Mouse (Mus musculus) spleen, adult 12 weeks (tissue): ENCODE measurements around the gene Tspan9.

Source experiments
- DNase-seq: peaks from one replicate; pipeline ENCODE4 v3.0.0; 2022; ENCODE audit warnings: low spot score

The Tspan9 gene

DNA sequence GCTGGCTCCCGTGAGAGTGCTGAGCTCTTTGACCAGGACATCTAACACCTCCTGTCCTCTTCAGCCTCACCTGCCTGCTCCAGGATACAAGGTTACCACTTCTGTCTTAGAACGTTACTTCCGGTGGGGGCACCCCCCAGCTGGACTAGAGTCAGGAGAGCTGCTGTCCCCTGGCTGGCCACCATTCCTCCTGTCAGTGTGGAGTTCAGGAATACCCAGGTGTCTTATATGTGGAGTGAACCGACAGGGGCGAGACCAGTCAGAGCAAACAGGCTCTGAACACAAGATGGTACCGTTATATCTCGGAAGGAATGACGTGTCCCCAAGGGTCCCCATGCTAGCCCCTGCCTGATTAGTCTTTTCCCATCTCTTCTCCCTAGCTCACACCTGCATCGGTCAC lies 106.8 kb downstream of the Tspan9 start:
- DNase-seq, result no peak

DNA sequence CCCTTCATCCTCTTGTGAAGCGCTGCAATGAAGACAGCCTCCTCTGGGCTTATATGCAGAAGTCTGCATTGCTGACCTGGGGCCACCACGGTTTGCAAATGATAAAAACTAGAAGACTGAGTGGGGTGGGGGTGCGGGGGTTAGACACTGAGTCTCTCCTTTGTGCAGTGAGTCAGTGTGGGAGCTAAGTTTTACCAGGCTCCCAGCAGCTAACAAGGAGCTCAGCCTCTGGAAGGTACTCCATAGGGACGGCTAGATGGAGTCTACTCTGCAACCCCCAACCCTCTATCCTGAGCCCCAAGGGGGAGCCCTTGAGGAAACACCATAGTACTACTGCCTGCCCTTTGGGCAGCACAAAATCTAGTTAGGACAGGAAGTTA lies 107.5 kb downstream of the Tspan9 start:
- DNase-seq, result no peak

DNA sequence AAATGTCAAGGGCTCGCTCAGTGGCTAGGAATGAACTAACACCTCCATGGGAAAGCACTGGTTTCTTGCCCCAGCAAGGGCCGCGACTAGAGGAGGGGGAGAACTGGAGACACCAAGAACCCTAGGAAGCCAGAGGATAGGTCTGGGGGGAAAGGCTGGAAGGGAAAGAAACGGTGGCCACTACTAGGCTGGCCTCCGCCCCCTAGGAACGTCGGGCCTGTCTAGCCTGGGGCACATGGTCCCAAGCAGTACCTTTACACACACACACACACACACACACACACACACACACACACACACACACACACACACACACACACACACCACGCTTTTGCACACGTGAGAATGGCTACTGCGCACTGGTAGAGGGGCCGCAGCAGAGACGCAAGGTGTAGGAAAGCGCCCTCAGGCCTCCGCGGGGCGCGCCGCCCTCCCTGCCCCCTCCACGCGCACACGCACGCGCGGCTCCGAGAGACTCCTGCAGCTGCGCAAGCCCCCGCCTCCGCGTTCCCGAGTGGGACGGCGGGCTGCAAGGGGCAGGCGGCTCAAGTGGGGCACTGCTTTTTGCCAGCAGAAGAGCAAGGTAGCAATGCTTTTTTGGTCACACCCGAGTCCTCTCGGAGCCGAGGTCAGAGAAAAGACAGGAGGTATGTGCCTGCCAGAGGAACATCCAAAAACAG lies 108.0 kb downstream of the Tspan9 start:
- no peak for DNase-seq

DNA sequence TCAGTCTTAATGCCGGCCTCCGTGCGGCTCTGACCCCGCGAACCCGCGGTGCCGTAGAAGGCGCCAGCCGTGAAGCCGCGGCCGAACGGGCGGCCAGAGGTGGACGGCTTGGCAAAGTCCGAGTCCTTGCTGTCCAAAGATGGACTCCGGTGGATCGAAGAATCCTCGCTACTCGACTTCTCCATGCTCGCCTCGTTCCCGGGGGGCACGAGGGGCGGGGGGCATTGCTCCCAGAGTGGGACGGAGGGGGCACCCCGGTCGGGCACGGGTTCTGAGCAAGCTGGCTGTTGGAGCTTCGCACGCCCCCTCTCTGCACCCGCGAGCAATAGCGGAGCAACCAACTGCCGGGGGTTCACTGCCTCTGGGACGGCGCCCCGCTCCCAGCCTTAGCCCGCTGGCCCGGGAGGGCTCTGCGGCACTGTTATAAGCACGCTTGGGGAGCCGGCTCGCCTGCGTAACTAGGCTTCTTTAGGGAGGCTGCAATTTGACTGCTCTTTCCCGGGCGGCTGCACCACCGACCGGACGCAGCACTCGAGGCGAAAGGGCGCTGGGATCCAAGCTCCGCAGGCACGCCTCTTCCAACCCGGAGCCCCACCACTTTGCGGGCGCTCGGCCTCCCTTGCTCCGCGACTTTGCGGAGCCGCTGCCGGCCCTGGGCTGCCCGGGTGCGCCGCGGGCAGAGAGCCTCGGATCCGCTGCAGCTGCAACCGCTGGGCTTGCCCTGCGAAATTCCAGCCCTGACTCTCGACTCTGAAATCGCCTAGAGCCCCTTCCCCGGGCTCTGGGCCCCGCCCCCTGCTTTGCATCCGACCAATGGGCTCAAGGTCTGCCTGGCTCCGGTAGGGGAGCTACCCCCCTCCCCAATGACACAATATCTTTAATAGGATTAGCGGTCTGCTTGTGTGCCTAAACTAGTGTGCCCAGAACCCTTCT lies 108.8 kb downstream of the Tspan9 start:
- DNase-seq, result no peak

DNA sequence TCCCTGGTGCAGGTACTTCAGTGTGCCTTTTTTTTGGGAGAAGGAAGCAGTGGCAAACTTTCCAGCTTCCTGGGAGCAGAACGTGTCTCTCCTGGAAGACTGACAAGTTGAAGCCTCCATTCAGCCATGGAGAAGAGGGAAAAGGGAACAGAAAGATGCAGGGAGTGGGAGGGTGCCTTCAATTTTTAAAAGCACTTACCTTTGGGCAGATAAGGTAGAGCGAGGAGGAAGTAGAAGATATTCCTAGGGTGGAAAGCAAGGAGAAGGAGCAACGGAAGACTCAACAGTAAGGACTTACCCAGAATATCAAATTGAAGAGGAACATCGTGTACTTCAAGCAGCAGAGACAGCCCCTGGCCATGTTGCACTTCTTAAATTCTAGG lies 109.5 kb downstream of the Tspan9 start:
- DNase-seq, result no peak

DNA sequence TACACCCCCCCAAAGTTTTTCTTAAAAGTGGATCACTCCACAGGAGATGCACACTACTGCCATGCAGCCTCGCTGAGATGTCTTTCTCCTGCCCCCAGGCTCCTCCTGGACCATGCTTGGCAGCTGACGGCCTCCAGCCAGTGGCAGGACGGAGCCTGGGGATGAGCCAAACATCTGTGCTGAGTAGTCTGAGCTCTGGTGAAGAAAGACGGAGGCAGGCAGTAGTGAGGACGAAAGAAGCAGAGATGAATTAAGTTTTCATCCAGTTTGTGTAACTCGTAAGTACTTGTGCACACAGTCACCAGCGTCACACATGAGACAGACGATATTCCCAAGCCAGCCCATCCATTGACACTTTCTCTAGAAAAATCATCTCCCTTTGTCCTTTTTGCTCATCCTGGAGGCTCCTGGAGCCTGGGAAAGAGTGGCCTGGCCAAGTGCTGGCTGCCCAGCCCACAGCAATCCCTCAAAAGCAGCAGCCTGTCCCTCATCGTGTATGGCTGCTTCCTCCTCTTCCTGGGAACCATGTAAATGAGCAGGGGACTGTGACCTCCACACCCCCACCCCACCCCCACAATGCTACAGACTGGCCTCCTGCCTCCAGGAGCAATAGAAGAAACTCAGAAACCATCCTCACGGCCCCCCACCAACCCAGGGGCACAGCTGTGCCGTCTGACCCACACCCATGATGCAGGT lies 110.1 kb downstream of the Tspan9 start:
- DNase-seq, result no peak

DNA sequence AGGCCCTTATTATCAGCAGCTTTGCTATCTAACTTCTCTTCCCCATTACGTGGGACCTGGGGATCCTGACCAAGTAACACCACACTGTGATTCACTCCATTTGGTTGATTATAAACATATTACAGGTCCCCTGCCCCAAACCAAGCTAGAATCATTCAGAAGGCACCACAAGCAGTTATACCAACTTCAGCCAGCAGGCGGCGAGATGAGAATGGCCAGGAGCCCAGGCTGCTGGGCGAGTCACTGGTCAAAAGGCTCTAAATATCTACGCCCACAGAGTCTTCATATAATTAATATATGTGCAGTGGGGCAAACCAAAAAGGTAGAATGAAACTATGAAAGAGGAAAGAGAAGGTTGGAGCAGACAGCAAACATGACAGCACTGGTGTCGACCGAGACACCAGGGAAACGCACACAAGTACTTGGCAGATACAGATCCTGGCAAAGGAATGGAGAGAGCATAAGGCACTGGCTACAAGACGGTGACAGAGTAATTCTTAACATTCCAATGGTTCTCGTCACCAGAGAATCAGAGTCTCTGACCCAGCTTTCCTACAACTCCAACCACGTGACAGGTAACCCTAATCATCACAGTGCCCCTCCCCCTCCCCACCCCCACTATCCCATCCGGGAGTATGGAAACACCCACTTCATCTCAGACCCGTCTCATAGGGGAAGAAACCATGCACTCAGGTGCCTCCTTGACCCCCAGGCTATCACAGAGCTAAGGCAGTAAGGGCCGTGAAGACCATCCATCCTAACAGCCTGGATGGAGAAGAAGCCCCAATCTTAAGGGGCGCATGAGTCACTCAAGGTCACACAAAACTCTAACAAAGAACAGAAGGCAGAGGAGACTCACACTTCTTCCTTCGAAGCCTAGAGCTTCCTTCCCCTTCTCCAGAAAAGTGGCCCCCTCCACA lies 110.9 kb downstream of the Tspan9 start:
- peak; percentile 29 for DNase-seq

DNA sequence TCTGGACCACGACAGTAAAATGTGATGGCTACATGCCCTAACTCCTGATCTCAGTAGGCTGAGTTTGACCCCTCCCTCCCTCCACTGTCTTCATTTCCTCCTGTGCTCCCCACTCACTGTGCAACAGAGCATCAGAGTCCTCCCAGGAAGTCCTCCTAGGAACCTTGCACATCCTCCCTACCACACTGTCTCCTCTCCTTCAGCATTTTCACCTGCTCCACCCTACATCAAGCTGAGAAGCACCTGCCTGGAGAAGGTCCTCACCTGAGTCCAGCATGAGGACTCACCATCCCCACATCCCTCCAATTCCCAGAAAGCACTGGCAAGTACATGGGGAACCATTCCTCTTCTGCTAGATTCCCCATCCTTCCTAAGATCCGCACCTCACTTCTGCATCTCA lies 111.8 kb downstream of the Tspan9 start:
- DNase-seq, result no peak

DNA sequence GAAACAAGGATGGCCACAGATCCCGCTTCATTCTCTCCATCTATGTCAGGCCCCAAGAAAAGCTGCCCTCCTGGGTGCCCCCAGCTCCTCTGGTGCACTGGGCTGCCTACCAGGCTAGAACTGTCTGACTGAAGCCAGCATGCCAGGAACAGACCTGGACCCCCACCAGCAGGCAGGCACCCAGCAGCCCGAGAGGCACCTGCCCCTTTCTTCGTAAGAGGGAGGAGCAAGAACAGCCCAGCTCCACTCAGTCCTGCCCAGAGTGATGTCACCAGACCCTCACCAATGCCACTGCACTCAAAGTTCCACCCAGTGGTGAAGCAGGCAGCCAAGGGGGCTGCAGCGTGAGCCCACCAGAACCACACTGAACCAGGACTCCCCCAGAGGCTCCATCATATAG lies 112.3 kb downstream of the Tspan9 start:
- DNase-seq, result no peak

DNA sequence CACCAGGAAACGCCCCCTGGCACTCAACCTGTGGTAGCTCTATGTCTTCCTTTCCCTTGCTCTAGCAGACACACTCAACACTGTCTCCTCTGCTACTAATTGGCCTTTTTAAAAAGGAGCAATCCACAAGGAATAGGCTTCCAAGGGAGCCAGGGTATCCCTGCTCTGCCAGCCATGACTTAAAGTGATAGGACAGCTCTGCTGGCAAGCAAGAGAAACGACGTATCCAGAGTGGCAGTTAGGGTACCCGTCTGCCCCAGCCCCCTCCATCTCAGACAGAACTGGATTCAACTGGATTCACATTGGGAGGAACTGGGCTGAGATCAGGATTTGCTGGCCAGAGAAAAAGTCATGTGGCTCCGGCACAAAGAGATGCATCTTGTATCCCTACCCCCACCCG lies 112.9 kb downstream of the Tspan9 start:
- no peak for DNase-seq

DNA sequence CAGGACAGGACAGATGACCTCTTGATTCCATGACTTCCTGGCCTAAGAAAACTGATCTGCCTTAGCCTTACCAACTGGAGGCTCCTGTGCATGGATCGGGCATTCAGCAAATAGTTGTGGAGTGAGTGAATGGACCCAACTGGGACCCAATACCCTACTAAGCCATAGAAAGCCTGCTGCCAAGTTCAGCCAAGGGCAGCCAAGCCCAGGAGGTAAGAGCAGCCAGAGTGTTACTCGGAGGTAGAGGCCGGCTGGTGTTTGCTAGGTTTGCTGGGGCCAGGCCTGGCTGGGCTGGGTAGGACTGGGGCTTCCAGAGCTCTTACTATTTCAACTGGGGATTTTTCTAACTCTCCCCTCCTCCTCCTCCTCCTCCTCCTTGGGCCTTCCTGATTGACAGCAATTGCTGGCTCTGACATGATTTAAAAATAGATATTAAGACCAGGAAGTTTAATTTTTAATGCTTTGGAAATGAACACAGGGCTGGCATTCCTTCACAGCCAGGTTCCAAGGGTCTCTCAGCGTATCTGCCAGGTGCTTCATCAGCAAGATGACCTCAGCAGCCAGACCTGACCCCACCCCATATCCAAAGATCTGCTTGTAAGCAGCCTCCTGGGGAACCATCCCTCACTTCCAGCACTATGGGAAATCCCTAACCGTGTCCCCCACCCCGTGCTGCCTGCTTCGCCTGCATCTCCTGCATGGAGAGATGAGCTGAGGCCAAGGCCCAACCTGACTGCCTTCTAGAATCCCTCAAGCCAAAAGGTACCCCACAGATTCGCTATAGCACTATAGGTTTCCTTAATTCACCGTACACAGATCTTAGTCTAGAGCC lies 113.7 kb downstream of the Tspan9 start:
- no peak for DNase-seq

DNA sequence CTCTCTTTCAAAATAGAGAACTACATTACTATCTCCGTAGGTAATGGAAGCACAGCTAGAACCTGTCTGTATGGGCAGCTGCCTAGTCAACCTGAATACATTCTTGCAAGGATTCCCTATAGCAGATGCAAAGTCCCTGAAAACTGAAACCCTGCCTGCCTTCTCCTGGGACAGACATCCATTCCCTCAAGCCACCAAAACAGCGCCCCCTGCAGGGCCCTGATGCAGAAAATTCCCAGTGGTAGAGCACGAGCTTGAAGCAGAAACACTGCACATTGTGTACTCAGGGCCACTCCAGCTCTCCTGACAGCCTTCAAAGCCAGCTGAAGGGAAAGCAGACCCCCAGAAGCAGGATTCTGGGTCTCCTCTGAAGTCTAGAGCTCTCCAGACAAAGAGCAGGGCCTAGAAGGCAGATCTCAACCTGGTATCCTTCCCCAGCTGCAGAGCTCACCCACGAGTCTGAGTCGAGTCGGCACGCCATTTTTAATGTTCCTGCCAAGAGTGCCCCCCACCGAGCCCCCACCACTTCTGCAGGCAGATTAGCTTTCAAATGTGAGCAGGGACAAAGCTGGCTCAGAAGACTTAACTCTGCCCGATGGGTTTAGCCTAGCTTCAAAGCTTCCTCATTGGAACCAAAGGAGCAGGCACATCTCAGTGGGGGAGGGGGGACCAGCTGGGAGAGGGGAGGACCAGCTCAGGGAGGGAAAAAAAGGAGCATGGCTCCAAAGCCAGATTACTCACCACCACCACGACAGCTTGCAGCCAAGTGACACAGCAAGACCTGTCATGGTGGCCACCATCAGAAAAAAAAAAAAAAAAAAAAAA lies 115.1 kb downstream of the Tspan9 start:
- no peak for DNase-seq

DNA sequence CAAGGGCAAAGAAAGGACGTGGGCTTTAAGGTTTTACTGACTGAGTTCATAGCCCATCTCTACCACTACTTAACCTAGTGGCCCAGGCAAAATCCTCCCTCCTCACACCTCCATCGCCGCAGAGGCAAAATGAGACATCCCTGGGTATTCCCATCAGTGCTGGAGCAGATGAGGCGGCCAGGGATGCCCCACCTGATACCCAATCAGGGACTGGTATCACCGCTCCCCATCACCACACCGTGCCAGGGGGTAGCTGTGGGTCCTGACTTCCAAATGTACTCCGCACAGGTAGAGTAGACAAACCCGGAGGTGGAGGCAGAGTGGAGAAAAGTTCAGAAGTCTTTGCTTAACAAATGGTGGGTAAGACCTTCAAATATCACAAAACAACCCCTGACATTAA lies 117.4 kb downstream of the Tspan9 start:
- DNase-seq, result no peak

DNA sequence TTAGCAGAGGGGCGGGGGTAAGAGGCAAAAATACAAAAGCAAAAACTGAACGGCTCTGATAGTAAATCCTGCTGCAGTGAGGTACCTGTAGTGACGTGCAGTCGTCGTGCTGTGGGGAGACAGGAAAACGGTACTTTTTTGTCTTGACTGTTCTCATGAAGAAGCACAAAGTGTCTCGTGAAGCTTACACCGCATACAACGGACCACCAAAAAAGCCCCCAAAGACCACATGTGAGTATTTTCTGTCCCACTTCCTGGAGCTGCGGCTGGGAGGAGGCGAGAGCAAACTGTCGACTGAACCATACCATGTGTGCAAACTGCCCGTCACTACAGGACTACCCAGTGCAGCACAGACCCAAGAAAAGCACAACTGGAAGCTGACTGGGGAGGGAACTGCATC lies 117.8 kb downstream of the Tspan9 start:
- DNase-seq, result no peak

DNA sequence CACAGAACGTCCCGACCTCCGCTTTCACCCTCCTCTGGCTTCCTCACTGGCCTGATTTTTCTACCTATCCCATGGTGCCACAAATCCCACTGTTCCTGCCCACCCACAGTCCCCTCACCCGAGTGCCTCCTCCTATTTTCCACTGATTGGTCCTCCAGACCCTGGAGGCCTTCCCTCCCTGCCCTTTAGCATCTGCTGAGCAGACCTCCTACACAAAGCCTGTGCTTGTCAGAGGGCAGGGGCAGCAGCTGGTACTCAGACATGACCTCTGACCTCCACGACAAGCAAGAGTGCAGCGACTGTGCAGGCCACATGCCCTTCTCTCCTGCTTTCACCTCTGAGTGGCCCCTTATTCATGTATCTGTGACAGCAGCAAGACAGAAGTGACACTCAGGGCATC lies 121.2 kb downstream of the Tspan9 start:
- no peak for DNase-seq

DNA sequence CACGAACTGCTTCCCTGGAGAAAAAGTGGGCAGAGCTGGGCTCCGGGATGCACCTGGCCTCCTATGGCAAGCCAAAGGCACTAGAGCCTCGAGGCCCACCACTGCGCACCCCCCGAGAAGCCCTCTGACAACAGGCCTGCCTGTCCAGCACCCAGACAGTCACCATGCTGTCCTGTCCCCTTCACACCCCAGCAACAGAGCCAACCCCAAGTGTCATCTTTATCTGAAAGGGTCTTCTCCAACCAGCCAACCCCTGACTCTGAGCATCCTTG lies 121.5 kb downstream of the Tspan9 start:
- DNase-seq, result no peak

DNA sequence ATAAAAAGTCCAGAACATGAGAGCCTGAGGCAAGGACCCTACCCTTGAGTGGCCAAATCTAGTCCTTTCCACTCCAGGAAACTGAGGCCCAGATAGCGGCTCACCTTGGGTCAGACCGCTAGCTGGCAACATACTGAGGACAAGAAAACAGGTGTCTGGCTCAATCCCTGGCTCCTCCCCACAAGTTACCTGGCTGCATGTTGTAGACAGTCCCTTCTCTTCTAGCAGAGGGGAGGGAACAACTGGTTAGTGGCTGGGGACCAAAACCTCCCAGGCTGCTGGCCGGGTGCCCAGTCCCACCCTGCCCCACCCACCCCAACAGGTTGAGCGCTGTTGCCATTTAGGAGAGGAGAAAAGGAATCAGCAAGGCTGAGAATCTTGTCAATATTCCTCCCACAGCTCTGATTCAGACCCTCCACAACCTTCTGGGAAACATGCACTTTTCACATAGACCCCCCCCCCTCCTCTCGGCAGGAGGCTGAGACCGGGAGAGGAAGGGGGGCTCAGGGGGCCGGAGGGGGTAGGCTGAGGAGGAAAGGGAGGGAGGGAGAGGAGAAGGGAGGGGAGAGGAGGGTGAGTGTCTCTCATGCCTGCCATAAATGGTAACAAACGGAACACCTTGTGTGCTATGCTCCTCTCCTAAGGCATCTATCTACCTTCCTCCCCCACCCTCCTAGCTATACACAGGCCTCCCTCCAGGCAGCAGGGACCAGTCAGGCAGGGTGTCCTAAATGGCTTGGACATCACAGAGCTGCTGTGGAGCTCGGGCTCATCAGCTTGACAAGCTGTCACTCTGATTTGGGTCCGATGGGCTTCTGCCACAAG lies 122.1 kb downstream of the Tspan9 start:
- no peak for DNase-seq

DNA sequence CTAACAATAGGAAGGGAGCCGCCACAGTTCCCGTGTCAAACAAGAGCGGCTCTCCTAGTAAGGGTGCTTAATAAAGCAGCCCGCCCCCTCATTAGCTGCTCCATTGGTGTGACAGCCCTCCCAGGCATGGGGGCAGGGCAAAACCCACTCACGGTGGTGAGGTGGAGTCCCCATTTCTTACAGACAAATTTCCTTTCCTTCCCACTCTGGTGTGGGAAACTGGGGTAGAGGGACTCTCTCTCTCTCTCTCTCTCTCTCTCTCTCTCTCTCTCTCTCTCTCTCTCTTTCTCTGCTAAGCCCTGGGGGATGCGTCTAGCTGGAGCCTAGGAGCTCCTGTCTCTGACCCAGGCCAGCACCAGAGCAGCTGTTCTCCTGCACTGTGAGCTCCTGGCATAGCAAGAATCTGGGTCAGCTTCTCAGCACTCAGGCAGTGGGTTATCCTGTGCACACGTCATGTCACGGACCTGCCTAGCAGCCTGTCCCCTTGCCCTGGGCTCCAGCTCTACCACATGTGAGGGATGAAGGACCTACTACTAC lies 122.8 kb downstream of the Tspan9 start:
- DNase-seq, result no peak

DNA sequence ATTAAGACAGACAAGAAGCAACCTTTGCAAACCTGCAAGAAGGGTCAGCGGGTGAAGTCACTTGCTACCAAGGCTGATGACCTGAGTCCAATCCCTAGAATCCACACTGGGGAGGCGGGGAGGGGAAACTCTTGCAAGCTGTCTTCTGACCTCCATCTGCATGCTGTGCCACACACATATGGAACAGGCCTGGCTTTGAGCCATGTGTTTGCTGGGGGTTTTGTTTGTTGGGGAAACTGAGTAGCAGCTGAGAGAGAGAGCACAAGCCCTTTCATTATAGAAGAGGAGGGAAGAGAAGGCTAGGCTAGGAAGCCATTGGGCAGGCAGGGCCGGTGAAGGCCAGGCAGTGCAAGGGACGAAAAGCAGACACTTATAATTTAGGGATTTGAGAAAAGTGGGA lies 123.3 kb downstream of the Tspan9 start:
- no peak for DNase-seq
